Mouse (Mus musculus) kidney, adult 2 months (tissue): ENCODE results near the gene Gtf2h4.

Experiments
- CTCF ChIP-seq: fragments of 200-500 bp; conservative IDR thresholded peaks from 2 replicates; pipeline ENCODE4 v1.5.1; 2011; ENCODE audit warnings: low read depth, mild to moderate bottlenecking, control low read depth, low read length, moderate library complexity, mixed read lengths; ENCODE audit not compliant: insufficient read depth, insufficient read length
- POLR2A ChIP-seq: fragments of 200-500 bp; IDR thresholded peaks from one replicate; pipeline ENCODE4 v1.6.1; 2011; ENCODE audit warnings: low read depth, low read length, control low read depth

- 0 out of 2 replicates have a peak, but pooled peaks have one; percentile 17 for TF ChIP-seq CTCF
- TF ChIP-seq POLR2A = no peak
Observed at GRCm38 (mm10) chr17:35719616-35720339, 46.2 kb upstream of the Gtf2h4 start.
